Mouse (Mus musculus) megakaryocyte, adult 5-6 weeks (primary cell): ENCODE results near the gene Dnajb1. TPM values are rescaled to one million over a fixed set of nuclear protein-coding genes. Genes with fewer than 3 reads are reported as not detected.

ENCODE experiments used
- ATAC-seq: 2 replicates; pipeline ENCODE4 v1.8.0; 2016; ENCODE audit warnings: mild to moderate bottlenecking, inconsistent platforms; ENCODE audit not compliant: poor library complexity, severe bottlenecking
- total RNA-seq, 2 experiments: library from RNA; stranded (forward) in 1 of 2; stranded (reverse) in 1 of 2; fragments of 153-499, 151-499 nt in 1 of 2; fragments of 221-1000, 200-1000 nt in 1 of 2; gene quantifications; 2 replicates each; pipeline versions ENCODE4 v1.2.3 to v1.2.4; 2015 to 2017

Gene Dnajb1
- total RNA-seq, 2 experiments from 2014 or later: 26.4 to 40.0 TPM

GRCm38 (mm10) chr8:83652744-83653661 is 45.0 kb downstream of the Dnajb1 start:
- peak; percentile 22 for ATAC-seq

GRCm38 (mm10) chr8:83653662-83654017 is 45.6 kb downstream of the Dnajb1 start:
- ATAC-seq: no peak

GRCm38 (mm10) chr8:83654725-83655124 is 46.7 kb downstream of the Dnajb1 start:
- no peak for ATAC-seq

GRCm38 (mm10) chr8:83656043-83656442 is 48.0 kb downstream of the Dnajb1 start:
- ATAC-seq: no peak

- no peak for ATAC-seq
Measured at GRCm38 (mm10) chr8:83656484-83657246, 48.7 kb downstream of the Dnajb1 start.

GRCm38 (mm10) chr8:83660545-83660944 is 52.6 kb downstream of the Dnajb1 start:
- no peak for ATAC-seq

GRCm38 (mm10) chr8:83660995-83661680 is 53.1 kb downstream of the Dnajb1 start:
- ATAC-seq: no peak

Other genes starting within 250 kb of the Dnajb1 start
- 0.14 TPM in 1 of 2 replicates, not detected in the other for gene Clgn, start 218.3 kb upstream of the Dnajb1 start, total RNA-seq (2015)
- not detected in 2 replicates for gene Clgn, start 218.3 kb upstream of the Dnajb1 start, total RNA-seq (2017)
- 45.5 and 45.6 TPM in 2 replicates for gene Scoc, start 149.8 kb upstream of the Dnajb1 start, total RNA-seq (2015)
- gene Scoc, start 149.8 kb upstream of the Dnajb1 start, total RNA-seq (2017): 18.8 TPM in 2 replicates
- gene Olfr370, start 72.4 kb upstream of the Dnajb1 start, total RNA-seq (2015): not detected in 2 replicates
- gene Olfr370, start 72.4 kb upstream of the Dnajb1 start, total RNA-seq (2017): not detected in 2 replicates
- 132 and 161 TPM in 2 replicates for gene Ndufb7, start 41.5 kb upstream of the Dnajb1 start, total RNA-seq (2015)
- 205 and 227 TPM in 2 replicates for gene Ndufb7, start 41.5 kb upstream of the Dnajb1 start, total RNA-seq (2017)
- gene Tecr, start 222 bp upstream of the Dnajb1 start, total RNA-seq (2015): 282 and 314 TPM in 2 replicates
- 248 and 255 TPM in 2 replicates for gene Tecr, start 222 bp upstream of the Dnajb1 start, total RNA-seq (2017)
- gene Gipc1, start 44.5 kb downstream of the Dnajb1 start, total RNA-seq (2015): 15.4 and 16.4 TPM in 2 replicates
- 18.9 and 25.4 TPM in 2 replicates for gene Gipc1, start 44.5 kb downstream of the Dnajb1 start, total RNA-seq (2017)
- 0.07 TPM in 1 of 2 replicates, not detected in the other for gene Ptger1, start 58.5 kb downstream of the Dnajb1 start, total RNA-seq (2015)
- gene Ptger1, start 58.5 kb downstream of the Dnajb1 start, total RNA-seq (2017): 1.7 and 2.2 TPM in 2 replicates
- 53.3 and 55.4 TPM in 2 replicates for gene Pkn1, start 91.0 kb downstream of the Dnajb1 start, total RNA-seq (2015)
- gene Pkn1, start 91.0 kb downstream of the Dnajb1 start, total RNA-seq (2017): 103 and 110 TPM in 2 replicates
- 66.7 and 67.7 TPM in 2 replicates for gene Ddx39, start 107.0 kb downstream of the Dnajb1 start, total RNA-seq (2015)
- gene Ddx39, start 107.0 kb downstream of the Dnajb1 start, total RNA-seq (2017): 71.2 and 77.4 TPM in 2 replicates
- 239 and 242 TPM in 2 replicates for gene Adgre5, start 133.1 kb downstream of the Dnajb1 start, total RNA-seq (2015)
- 299 and 326 TPM in 2 replicates for gene Adgre5, start 133.1 kb downstream of the Dnajb1 start, total RNA-seq (2017)